Mouse (Mus musculus) E14TG2a.4 (cell line): Measurements from ENCODE around the gene Rassf8.

Source experiments
- H3K27me3 ChIP-seq: 2 replicates; pipeline ENCODE4 v1.6.1; 2014; ENCODE audit warnings: low read length, control low read depth; ENCODE audit not compliant: insufficient read depth
- H3K36me3 ChIP-seq: 2 replicates; pipeline ENCODE4 v1.6.1; 2014; ENCODE audit warnings: low read length, control low read depth; ENCODE audit not compliant: insufficient read depth
- H3K4me1 ChIP-seq: replicated peaks from 2 replicates; pipeline ENCODE4 v1.6.1; 2014; ENCODE audit warnings: low read depth, low read length, control low read depth
- H3K4me3 ChIP-seq: replicated peaks from 2 replicates; pipeline ENCODE4 v1.5.1; 2014; ENCODE audit warnings: mild to moderate bottlenecking, low read length
- H3K9me3 ChIP-seq: 2 replicates; pipeline ENCODE4 v1.6.1; 2014; ENCODE audit warnings: low read length, control low read depth
- CTCF ChIP-seq: conservative IDR thresholded peaks from 2 replicates; pipeline ENCODE4 v1.5.1; 2014; ENCODE audit warnings: low read length
- NANOG ChIP-seq: IDR thresholded peaks from 2 replicates; pipeline ENCODE4 v1.6.1; 2014; ENCODE audit warnings: borderline replicate concordance, low read length, mixed read lengths
- POU5F1 ChIP-seq: IDR thresholded peaks from 2 replicates; pipeline ENCODE4 v1.6.1; 2014; ENCODE audit warnings: low read length, borderline replicate concordance

The Rassf8 gene

DNA sequence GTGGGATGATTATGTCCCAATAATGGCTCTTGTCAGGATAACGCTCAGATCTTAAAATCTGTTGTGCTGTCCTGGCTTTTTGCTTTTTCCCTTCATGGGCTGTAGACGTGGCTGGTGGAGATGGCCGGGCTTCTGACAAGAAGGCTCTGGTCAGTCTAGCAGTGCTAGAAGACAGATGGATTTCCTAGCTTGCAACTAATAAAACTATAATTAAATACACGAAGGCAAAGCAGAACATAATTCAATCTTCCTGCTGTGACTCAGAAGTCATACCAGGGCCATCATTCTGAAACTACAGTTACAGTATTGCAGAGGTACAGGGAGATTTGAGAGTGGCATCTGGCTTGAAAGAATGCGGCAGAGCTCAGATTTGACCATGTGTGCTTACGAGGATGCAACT lies 7.3 kb upstream of the Rassf8 start:
- no peaks in the 10 kb centered on the region for H3K9me3 ChIP-seq
- peaks cover 13% of the 10 kb centered on the region for H3K27me3 ChIP-seq
- no peak overlapping the region for H3K4me3 ChIP-seq
- no peaks in the 10 kb centered on the region for H3K36me3 ChIP-seq
- H3K4me1 ChIP-seq: no peaks in the 10 kb centered on the region
- no peak for TF ChIP-seq CTCF
- TF ChIP-seq POU5F1: no peak
- no peak for TF ChIP-seq NANOG

DNA sequence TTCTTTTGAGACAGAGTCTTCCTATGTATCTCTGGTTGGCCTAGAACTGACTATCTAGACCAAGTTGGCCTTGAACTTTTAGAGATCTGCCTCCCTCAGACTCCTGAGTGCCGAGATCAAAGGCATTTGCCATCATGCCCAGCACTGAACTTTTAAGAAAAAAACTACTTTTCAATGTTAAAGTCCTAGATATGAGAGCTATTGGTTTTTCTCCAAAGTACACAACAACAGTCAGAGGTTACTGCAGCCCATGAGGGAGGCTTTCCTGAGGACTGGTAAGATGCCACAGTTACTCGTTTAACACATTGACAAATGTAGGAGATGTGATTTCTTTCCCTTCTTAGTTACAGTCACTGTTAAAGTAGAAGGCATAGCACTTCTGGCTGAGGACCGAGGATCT lies 6.5 kb upstream of the Rassf8 start:
- TF ChIP-seq CTCF (no peak), POU5F1 (no peak), NANOG (no peak)
- no peak overlapping the region for H3K4me3 ChIP-seq
- H3K36me3 ChIP-seq: no peaks in the 10 kb centered on the region
- 0 out of 2 replicates have a peak, but pooled peaks cover under 1% of the 10 kb centered on the region for H3K4me1 ChIP-seq
- H3K27me3 ChIP-seq: peaks cover 19% of the 10 kb centered on the region
- H3K9me3 ChIP-seq: no peaks in the 10 kb centered on the region

DNA sequence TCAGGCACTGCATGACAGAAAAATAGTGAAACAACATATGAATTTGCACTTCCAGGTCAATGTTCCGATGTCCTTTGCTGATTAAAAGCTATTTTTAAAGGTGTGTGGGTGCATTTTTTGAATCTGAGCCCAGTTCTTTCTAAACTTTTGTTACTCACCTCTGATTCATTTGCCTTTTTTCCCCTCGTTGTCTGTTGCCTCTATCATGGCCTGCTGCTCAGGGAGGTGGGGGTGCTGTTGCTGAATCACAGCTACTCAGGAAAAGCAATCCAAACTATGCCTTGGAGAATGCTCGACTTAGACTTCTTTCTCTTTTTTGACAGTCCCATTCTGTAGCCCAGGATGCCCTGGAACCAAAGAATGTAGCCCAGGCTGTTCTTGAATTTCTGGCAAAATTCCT lies 1.3 kb upstream of the Rassf8 start:
- peaks cover 40% of the 10 kb centered on the region for H3K27me3 ChIP-seq
- H3K4me3 ChIP-seq: peak overlapping the region; percentile 88
- TF ChIP-seq CTCF: no peak
- no peak for TF ChIP-seq NANOG
- TF ChIP-seq POU5F1: no peak
- H3K9me3 ChIP-seq: no peaks in the 10 kb centered on the region
- H3K4me1 ChIP-seq: peaks cover 15% of the 10 kb centered on the region; the same call in 1 of the 2 replicates
- H3K36me3 ChIP-seq: no peaks in the 10 kb centered on the region

DNA sequence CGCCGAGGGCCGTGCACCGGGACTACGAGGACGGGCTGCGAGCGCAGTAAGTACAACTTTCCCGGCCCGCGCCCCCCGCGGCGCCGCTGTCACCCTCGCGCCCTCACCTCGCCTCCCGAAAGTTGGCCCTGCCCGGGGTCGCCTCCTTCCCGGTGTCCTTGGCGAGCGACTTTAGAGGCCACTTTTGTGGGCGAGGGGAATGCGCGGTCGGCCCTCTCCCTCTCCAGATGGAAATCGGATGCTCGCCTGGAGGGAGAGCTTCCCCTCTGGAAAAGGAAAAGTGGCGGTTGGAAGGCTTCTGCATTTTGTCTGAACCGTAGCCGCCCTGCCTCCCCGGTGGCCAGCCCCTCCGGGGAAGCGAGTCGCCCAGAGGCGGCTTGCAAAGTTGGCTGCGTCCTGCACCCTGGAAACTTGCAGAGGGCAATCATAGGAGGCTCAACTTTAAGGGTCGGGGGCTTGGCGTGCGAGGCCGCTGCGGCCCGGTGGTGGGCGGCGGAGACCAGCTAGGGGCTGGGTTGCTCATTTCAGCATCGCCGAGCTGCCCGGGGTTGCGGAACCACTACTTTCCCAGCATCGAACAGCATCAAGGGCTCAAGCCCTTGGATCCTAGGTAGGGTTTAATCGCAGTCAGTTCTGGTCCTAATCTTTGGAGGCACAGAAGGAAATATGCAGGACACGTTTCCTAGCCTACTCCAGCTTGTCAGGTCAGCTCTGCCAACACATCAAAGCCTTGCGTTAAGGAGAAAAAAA lies 548 bp downstream of the Rassf8 start:
- Histone ChIP-seq H3K36me3 (no peaks in the 10 kb centered on the region), H3K27me3 (peaks cover 39% of the 10 kb centered on the region), H3K9me3 (no peaks in the 10 kb centered on the region), H3K4me3 (peak overlapping the region; percentile 88), H3K4me1 (peaks cover 15% of the 10 kb centered on the region; the same call in 1 of the 2 replicates)
- TF ChIP-seq CTCF (no peak), POU5F1 (no peak), NANOG (no peak)

DNA sequence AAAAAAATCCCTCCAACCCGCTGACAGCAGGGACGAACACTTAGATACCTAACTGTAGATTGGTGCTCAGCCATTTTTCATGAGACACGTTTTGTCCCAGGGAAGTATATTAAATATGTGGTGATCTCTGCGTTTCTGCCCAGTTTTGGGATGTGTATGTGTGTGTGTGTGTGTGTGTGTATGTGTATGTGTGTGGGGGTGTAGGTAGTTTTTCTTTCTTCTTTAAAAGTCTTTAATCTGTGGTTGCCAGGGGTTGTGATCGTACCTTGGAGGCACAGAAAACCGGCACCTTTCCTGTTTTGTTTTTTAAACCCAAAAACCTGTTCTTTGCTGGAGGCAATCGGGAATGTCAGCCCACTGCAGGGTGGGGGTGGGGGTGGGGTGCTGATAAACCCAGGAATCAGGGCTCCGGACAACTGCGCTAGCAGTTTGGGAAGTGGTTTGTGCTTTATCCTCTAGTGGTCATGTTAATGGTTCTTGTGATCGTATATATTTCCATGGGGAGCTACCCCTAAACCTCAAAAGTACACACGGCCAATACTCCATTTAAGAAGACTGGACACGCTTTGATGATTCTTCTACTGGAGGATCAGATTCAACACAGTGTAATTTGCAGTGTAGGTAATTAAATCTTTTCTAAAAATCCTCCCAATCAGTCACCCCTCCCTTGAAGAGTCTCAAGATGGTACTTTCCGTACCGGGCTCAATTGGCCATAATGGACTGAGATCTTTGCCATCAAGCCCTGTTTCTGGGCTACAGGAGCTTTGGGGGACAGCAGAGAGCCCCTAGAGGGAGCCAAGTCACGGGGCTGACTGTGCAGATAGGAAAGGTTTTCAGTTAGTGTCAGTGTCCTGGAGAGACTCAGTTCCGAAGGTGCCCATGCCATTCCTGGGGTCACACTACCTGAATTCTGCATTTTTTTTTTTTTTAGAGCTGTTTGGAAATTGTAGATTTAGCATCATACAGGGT lies 1.4 kb downstream of the Rassf8 start:
- Histone ChIP-seq H3K27me3 (peaks cover 34% of the 10 kb centered on the region), H3K9me3 (no peaks in the 10 kb centered on the region), H3K4me1 (peaks cover 15% of the 10 kb centered on the region; the same call in 1 of the 2 replicates), H3K4me3 (peak overlapping the region; percentile 88; the same call in 1 of the 2 replicates), H3K36me3 (no peaks in the 10 kb centered on the region)
- TF ChIP-seq CTCF (no peak), NANOG (no peak), POU5F1 (no peak)

DNA sequence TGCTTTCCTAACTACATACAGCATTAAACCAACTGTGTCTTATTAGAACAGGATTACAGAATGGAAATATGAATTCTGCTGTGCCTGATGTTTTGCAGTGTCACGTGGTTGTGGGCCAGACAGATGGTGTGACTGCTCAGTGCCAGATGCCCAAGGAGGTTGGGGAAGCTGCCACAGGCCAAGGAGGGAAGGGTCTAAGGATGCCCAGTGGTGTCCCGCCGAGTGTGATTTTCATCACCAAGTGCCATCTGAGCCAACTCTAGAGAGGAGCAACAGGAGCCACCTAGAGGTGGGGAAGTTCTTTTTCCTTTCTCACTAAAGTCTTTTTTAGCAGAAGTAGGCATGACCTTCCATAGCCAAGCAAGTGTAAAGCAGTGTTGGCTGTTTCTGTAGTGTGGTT lies 3.8 kb downstream of the Rassf8 start:
- Histone ChIP-seq H3K4me1 (peaks cover 11% of the 10 kb centered on the region), H3K36me3 (no peaks in the 10 kb centered on the region), H3K9me3 (no peaks in the 10 kb centered on the region), H3K27me3 (peaks cover 21% of the 10 kb centered on the region), H3K4me3 (no peak overlapping the region)
- TF ChIP-seq CTCF (no peak), POU5F1 (no peak), NANOG (no peak)

DNA sequence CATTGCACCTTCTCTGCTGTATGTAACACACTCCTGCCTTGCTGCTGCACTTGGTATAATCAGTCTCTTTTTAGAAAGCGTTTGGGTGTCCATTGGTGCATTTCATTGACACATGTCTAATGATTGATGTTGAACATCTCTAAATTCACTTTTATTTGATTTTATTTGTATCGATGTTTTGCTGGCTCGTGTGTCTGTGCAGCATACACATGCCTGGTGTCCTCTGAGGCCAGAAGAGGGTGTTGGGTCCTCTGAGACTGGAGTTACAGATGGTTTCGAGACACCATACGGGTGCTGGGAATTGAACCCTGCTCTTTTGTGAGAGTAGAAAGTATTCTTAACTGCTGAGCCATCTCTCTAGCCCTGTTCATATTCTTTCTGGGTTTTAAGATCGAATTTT lies 6.7 kb downstream of the Rassf8 start:
- H3K4me1 ChIP-seq: peaks cover 5% of the 10 kb centered on the region; the same call in 1 of the 2 replicates
- peaks cover 8% of the 10 kb centered on the region for H3K27me3 ChIP-seq
- no peaks in the 10 kb centered on the region for H3K36me3 ChIP-seq
- H3K9me3 ChIP-seq: no peaks in the 10 kb centered on the region
- TF ChIP-seq NANOG (no peak), POU5F1 (no peak), CTCF (no peak)
- H3K4me3 ChIP-seq: no peak overlapping the region

DNA sequence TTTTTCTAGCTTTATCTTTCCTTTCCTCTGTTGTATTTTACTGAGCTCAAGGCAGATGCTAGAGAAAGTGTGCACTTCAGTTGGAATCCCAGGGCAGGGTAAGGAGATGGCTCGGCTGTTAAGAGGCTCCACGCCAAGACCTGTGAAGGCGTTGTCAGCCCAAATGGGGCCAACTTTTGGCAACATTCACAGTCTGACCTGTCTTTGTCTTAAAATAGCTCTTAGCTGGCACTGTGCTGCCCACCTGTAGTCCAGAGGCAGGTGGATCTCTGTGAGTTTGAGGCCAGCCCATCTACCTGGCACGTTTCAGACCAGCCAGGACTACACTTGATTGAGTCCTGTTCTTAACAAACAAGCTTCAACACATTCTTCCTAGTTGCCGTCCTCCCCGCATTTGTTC lies 7.9 kb downstream of the Rassf8 start:
- Histone ChIP-seq H3K9me3 (no peaks in the 10 kb centered on the region), H3K4me3 (no peak overlapping the region), H3K36me3 (no peaks in the 10 kb centered on the region)

More for the DNA sequence above, 7.9 kb downstream of the Rassf8 start:
- no peak for TF ChIP-seq CTCF
- TF ChIP-seq NANOG: no peak
- no peak for TF ChIP-seq POU5F1
- Histone ChIP-seq H3K4me1 (peaks cover 3% of the 10 kb centered on the region; the same call in 1 of the 2 replicates), H3K27me3 (peaks cover 2% of the 10 kb centered on the region; the same call in 1 of the 2 replicates)
